Mouse (Mus musculus): ENCODE results near the gene Cytip.
"Not testable (repeated sequence)": the region's sequence is repeated elsewhere in the genome, so short reads cannot be mapped to it uniquely, and the experiment has no call there.

Gene Cytip

DNA sequence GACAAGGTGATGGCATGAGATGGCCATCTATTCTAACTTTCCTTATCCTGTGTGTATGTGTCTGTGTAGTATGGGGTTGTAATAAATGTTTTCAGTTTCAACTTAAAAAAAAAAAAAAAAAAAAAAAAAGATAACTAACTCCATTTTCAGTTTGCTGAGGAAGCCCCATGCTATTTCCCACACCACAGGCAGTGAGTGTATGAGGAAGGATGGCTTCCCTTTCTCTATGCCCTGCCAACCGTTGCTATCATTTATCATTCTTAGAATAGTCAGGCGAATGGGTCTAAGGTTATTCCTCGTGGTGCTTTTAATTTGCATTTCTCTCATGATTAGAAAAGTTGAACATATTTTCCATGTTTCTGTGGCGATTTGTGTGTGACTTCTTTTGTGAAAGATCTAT lies 84.2 kb downstream of the Cytip start:
- no peak for DNase-seq (ENCODE audit: low read depth, low spot score)

DNA sequence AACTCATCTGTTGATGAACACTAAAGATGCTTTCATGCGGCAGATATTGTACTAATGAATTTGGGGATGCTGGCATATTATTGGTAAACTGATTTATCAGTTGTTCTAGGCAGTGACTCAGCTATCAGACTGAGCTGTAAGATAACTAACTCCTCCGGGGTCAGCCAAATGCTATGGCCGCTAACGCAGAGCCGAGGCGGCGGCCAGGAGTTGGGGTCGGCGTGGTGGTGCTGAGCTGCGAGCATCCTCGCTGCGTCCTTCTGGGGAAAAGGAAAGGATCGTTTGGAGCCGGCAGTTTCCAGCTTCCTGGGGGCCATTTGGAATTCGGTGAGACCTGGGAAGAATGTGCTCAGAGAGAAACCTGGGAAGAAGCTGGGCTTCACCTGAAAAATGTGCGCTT lies 87.4 kb downstream of the Cytip start:
- not testable (repeated sequence) for DNase-seq (ENCODE audit: low read depth, low spot score)

- DNase-seq (ENCODE audit: low read depth, low spot score) = no peak
Observed at GRCm38 (mm10) chr2:58107046-58107445, 88.3 kb downstream of the Cytip start.

DNA sequence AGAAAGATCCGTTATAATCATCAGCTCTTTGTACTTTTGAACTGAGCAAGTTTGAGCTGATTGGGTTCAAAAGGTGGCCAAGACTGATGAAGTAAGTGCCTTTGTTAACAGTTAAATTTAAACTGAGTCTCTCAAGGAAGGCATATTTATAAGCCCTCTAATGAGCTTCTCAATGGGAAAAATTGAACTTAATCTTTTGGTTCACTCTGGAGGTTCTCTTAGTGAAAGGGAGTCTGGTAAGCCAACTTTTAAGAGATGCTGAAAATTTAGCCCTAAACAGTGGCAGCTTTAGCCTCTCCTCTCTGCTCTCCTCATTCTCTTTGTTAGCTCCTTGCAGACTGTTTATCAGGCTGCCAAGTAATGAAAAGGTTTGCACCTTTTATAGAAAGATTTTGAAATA lies 100.5 kb downstream of the Cytip start:
- no peak for DNase-seq (ENCODE audit: low read depth, low spot score)

- no peak for DNase-seq (ENCODE audit: low read depth, low spot score)
Observed at GRCm38 (mm10) chr2:58086420-58086819, 108.9 kb downstream of the Cytip start.

DNA sequence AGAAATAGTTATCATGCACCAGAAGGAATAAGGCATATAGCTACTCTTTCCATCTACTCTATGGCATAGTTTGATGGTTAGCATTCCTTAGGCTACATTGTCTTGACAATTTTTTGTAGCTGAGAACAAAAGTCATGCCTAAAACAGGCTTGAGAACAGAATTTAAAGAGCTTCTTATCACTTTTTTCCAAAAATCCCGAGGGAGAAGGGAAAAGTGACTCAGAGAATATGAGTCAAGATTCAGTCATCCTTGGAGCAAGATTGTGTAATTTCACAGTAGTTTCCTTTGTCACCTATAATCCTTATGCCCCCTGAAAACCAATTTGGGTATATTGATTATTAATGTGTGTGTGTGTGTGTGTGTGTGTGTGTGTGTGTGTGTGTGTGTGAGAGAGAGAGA lies 115.5 kb downstream of the Cytip start:
- no peak for DNase-seq (ENCODE audit: low read depth, low spot score)
